Mouse (Mus musculus): ENCODE data around the gene Klhl12. TPM values are rescaled to one million over a fixed set of nuclear protein-coding genes. Genes with fewer than 3 reads are reported as not detected.
"Not testable (repeated sequence)": the region's sequence is repeated elsewhere in the genome, so short reads cannot be mapped to it uniquely, and the experiment has no call there.

Klhl12 gene
- polyA plus RNA-seq, 1 experiment from 2014 or later: 44.5 TPM

DNA sequence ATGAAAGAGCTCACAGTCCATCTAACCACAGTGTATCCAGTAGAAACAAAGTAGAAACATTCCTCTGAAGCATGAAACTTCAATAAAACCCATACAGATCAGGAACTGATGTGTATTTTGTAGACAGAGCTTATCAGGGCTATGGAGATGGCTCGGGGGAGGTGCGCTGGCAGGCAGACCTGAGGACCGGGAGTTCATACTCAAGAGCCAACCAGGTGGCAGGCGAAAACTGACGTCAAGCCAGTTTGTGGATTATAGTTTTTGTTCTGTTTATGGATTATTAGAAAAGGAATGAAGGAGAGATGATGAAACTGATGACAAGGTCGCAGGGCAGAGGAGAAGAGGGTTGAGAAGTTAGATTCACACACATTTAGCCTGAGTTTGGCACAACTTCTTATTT is 14.9 kb upstream of the Klhl12 start:
- H3K4me3 ChIP-seq (ENCODE audit: low read depth, low read length): no peak overlapping the region
- no peaks in the 10 kb centered on the region for H3K27me3 ChIP-seq (replicated peaks; ENCODE audit: control insufficient read depth, insufficient read depth, low read length)
- H3K4me1 ChIP-seq (replicated peaks; ENCODE audit: control insufficient read depth, insufficient read depth, low read length): no peaks in the 10 kb centered on the region
- DNase-seq (ENCODE audit: low spot score) (no peak), ATAC-seq (replicated peaks; ENCODE audit: low FRiP score) (no peak)
- no peak overlapping the region for H3K27ac ChIP-seq (ENCODE audit: low read depth, low read length)
- no peaks in the 10 kb centered on the region for H3K36me3 ChIP-seq (ENCODE audit: control insufficient read depth, insufficient read depth, low read length)
- H3K4me2 ChIP-seq: no peak overlapping the region
- H3K9ac ChIP-seq (ENCODE audit: low read depth, low read length): no peak overlapping the region
- no peaks in the 10 kb centered on the region for H3K9me3 ChIP-seq (ENCODE audit: control insufficient read depth, low read length)
- WGBS: 79% methylated on average over 6 of the region's 6 CpGs

DNA sequence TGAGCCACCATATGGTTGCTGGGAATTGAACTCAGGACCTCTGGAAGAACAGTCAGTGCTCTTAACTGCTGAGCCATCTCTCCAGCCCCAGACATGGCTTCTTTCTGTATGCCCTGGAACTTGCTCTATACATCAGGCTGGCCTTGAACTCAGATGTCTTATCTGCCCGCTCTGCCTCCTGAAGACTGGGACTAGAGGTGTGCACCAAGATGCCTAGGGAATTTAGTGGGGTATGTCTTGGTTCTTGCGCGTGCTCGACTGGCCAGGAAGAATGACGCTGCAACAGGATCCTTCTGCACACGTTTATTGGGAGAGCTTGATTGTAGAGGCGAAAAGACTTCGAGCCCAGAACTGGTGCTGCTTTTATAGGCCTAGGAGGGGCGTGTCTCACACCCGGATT is 13.6 kb upstream of the Klhl12 start:
- WGBS: 94% methylated on average over 6 of the region's 10 CpGs
- not testable (repeated sequence) for H3K27me3 ChIP-seq (replicated peaks; ENCODE audit: control insufficient read depth, insufficient read depth, low read length); H3K4me2 ChIP-seq; H3K36me3 ChIP-seq (ENCODE audit: control insufficient read depth, insufficient read depth, low read length); ATAC-seq (replicated peaks; ENCODE audit: low FRiP score); H3K4me3 ChIP-seq (ENCODE audit: low read depth, low read length); DNase-seq (ENCODE audit: low spot score); H3K4me1 ChIP-seq (replicated peaks; ENCODE audit: control insufficient read depth, insufficient read depth, low read length); H3K9ac ChIP-seq (ENCODE audit: low read depth, low read length); H3K9me3 ChIP-seq (ENCODE audit: control insufficient read depth, low read length); H3K27ac ChIP-seq (ENCODE audit: low read depth, low read length)

DNA sequence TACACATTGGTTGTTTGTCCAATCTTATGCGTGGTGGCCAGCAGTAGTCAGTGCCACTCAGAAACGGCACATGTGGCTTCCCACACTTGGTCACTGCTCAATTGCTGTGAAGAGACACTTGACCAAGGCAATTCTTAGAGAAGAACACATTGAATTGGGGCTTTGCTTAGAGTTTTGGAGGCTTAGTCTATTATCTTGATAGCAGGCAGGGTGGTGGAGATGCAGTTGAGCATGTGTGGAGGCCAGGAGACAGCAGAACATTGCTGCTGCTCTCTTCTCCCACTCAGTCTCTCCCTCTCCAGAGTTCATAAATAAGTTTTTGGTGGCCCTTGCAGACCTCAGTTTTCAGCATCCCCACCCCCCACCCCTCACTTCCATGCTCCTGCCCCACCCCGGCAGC is 12.9 kb upstream of the Klhl12 start:
- Histone ChIP-seq H3K36me3 (ENCODE audit: control insufficient read depth, insufficient read depth, low read length) (no peaks in the 10 kb centered on the region), H3K27me3 (replicated peaks; ENCODE audit: control insufficient read depth, insufficient read depth, low read length) (no peaks in the 10 kb centered on the region), H3K9ac (ENCODE audit: low read depth, low read length) (no peak overlapping the region), H3K9me3 (ENCODE audit: control insufficient read depth, low read length) (no peaks in the 10 kb centered on the region), H3K4me3 (ENCODE audit: low read depth, low read length) (no peak overlapping the region), H3K4me2 (no peak overlapping the region), H3K27ac (ENCODE audit: low read depth, low read length) (no peak overlapping the region), H3K4me1 (replicated peaks; ENCODE audit: control insufficient read depth, insufficient read depth, low read length) (no peaks in the 10 kb centered on the region)
- no peak for DNase-seq (ENCODE audit: low spot score)
- ATAC-seq (replicated peaks; ENCODE audit: low FRiP score): no peak
- WGBS: 95% methylated on average over 3 of the region's 3 CpGs

DNA sequence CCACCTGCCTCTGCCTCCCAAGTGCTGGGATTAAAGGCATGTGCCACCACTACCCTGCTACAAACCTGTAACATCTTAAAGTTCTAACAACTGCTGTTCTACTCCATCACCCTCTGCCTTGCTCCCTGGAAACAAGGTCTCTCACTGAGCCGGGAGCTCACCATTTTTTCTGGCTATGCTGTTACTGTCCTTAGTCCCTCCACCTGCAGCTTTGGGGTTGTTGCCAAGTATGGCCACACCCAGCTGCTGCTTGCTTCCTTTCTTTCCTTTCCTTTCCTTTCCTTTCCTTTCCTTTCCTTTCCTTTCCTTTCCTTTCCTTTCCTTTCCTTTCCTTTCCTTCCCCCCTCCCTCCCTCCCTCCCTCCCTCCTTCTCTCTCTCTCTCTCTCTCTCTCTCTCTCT is 12.0 kb upstream of the Klhl12 start:
- H3K4me3 ChIP-seq (ENCODE audit: low read depth, low read length); H3K36me3 ChIP-seq (ENCODE audit: control insufficient read depth, insufficient read depth, low read length); H3K9me3 ChIP-seq (ENCODE audit: control insufficient read depth, low read length); H3K4me1 ChIP-seq (replicated peaks; ENCODE audit: control insufficient read depth, insufficient read depth, low read length); H3K27me3 ChIP-seq (replicated peaks; ENCODE audit: control insufficient read depth, insufficient read depth, low read length); DNase-seq (ENCODE audit: low spot score); H3K27ac ChIP-seq (ENCODE audit: low read depth, low read length); H3K9ac ChIP-seq (ENCODE audit: low read depth, low read length); ATAC-seq (replicated peaks; ENCODE audit: low FRiP score); H3K4me2 ChIP-seq: not testable (repeated sequence)
- WGBS: 82% methylated on average over 1 of the region's 1 CpGs

DNA sequence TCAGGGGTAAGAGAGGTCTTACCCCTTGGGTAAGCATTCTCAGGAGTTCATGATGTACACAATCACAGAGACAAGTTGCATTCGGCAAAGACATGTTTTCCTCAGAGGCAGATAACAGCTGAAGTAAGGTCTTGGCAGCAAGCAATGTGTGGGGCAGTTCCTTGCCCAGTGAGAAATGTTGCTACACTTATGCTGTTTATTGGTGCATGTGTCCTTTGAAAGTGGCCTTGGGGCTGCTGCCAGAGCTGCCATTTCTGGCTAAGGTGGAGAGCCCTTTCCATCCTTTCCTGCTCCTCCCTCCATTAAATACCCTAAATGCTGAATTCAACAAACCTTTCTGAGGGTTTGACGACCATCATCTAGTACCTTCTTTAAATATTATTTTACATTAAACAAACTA is 9.9 kb upstream of the Klhl12 start:
- Histone ChIP-seq H3K27ac (ENCODE audit: low read depth, low read length) (no peak overlapping the region), H3K27me3 (replicated peaks; ENCODE audit: control insufficient read depth, insufficient read depth, low read length) (no peaks in the 10 kb centered on the region), H3K36me3 (ENCODE audit: control insufficient read depth, insufficient read depth, low read length) (no peaks in the 10 kb centered on the region), H3K4me3 (ENCODE audit: low read depth, low read length) (no peak overlapping the region), H3K4me2 (no peak overlapping the region), H3K9ac (ENCODE audit: low read depth, low read length) (no peak overlapping the region), H3K9me3 (ENCODE audit: control insufficient read depth, low read length) (no peaks in the 10 kb centered on the region), H3K4me1 (replicated peaks; ENCODE audit: control insufficient read depth, insufficient read depth, low read length) (no peaks in the 10 kb centered on the region)
- WGBS: 91% methylated on average over 2 of the region's 2 CpGs
- ATAC-seq (replicated peaks; ENCODE audit: low FRiP score) (no peak), DNase-seq (ENCODE audit: low spot score) (no peak)

DNA sequence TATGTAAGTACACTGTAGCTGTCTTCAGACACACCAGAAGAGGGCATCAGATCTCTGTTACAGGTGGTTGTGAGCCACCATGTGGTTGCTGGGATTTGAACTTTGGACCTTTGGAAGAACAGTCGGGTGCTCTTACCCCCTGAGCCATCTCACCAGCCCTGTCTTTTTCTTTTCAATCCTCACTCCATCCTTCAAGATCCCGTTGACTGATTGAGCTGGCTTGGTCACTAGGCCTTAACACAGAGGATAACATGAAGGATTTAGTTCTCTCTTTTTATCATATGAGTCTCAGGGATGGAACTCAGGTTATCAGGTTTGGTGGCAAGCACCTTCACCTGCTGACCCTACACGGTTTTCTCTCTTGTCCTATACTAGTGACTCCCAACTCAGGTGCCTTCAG is 6.8 kb upstream of the Klhl12 start:
- not testable (repeated sequence) for H3K4me3 ChIP-seq (ENCODE audit: low read depth, low read length); ATAC-seq (replicated peaks; ENCODE audit: low FRiP score); H3K4me2 ChIP-seq; H3K27ac ChIP-seq (ENCODE audit: low read depth, low read length); DNase-seq (ENCODE audit: low spot score); H3K9me3 ChIP-seq (ENCODE audit: control insufficient read depth, low read length); H3K9ac ChIP-seq (ENCODE audit: low read depth, low read length); H3K36me3 ChIP-seq (ENCODE audit: control insufficient read depth, insufficient read depth, low read length); H3K4me1 ChIP-seq (replicated peaks; ENCODE audit: control insufficient read depth, insufficient read depth, low read length); H3K27me3 ChIP-seq (replicated peaks; ENCODE audit: control insufficient read depth, insufficient read depth, low read length)
- WGBS: 72% methylated on average over 3 of the region's 3 CpGs

DNA sequence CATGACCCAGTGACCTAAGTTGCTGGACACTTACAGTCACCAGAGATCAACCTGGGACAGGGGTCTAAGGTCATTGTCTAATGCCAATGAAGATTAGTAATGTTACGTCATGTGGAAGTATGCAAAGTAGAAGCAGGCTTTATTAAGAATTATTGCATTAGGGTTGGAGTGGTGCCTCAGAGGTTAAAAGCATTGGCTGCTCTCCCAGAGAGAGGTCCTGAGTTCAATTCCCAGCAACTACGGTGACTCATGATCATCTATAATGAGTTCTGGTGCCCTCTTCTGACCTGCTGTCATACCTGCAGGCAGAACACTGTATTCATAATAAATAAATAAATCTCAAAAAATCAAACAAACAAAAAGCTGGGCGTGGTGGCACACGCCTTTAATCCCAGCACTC is 5.1 kb upstream of the Klhl12 start:
- H3K4me3 ChIP-seq (ENCODE audit: low read depth, low read length): no peak overlapping the region
- H3K36me3 ChIP-seq (ENCODE audit: control insufficient read depth, insufficient read depth, low read length): no peaks in the 10 kb centered on the region
- 85% methylated on average over 4 of the region's 4 CpGs for WGBS
- no peak overlapping the region for H3K27ac ChIP-seq (ENCODE audit: low read depth, low read length)
- H3K9ac ChIP-seq (ENCODE audit: low read depth, low read length): no peak overlapping the region
- no peaks in the 10 kb centered on the region for H3K4me1 ChIP-seq (replicated peaks; ENCODE audit: control insufficient read depth, insufficient read depth, low read length)
- no peak for ATAC-seq (replicated peaks; ENCODE audit: low FRiP score)
- no peak for DNase-seq (ENCODE audit: low spot score)
- no peak overlapping the region for H3K4me2 ChIP-seq
- no peaks in the 10 kb centered on the region for H3K27me3 ChIP-seq (replicated peaks; ENCODE audit: control insufficient read depth, insufficient read depth, low read length)
- no peaks in the 10 kb centered on the region for H3K9me3 ChIP-seq (ENCODE audit: control insufficient read depth, low read length)

DNA sequence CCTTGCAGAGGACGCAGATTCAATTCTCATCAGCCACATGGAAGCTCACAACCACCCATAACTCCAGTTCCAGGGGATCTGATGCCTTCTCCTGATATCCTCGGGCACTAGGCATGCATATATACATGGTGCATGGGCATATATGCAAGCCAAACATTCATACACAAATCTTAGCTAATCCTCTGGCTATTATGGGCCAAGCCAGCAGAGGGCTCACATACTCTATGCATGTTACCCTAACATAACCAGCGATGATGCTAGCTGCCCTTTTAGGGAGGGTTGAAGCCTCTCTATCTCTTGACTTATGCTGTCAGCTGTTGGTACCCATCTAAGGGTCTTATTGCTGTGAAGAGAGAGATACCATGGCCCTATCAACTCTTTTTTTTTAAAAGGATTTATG is 4.3 kb upstream of the Klhl12 start:
- H3K9ac ChIP-seq (ENCODE audit: low read depth, low read length): no peak overlapping the region
- no peaks in the 10 kb centered on the region for H3K9me3 ChIP-seq (ENCODE audit: control insufficient read depth, low read length)
- ATAC-seq (replicated peaks; ENCODE audit: low FRiP score) (no peak; the same call in 1 of the 2 replicates), DNase-seq (ENCODE audit: low spot score) (no peak)
- H3K4me1 ChIP-seq (replicated peaks; ENCODE audit: control insufficient read depth, insufficient read depth, low read length): 0 out of 2 replicates have a peak, but pooled peaks cover 4% of the 10 kb centered on the region
- no peaks in the 10 kb centered on the region for H3K36me3 ChIP-seq (ENCODE audit: control insufficient read depth, insufficient read depth, low read length)
- no peak overlapping the region for H3K27ac ChIP-seq (ENCODE audit: low read depth, low read length)
- H3K4me3 ChIP-seq (ENCODE audit: low read depth, low read length): no peak overlapping the region
- 42% methylated on average over 3 of the region's 3 CpGs for WGBS
- H3K27me3 ChIP-seq (replicated peaks; ENCODE audit: control insufficient read depth, insufficient read depth, low read length): no peaks in the 10 kb centered on the region
- H3K4me2 ChIP-seq: no peak overlapping the region

DNA sequence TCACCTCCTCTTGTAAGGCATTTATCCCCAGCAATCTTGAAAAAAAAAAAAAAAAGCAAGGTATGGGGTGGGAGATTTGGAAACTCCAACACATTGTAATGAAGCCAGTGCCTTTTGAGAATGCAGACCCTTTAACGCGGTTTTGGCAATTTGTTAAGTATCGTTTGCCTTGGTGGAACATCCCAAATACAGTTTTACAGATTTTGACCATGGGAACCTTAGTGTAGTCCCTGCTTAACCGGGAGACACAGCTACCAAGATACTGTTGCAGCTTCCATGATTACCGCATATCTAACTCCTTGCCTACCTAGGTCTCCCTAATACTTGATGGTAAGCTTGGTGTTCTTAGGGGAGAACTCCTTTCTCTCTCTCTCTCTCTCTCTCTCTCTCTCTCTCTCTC is 729 bp downstream of the Klhl12 start:
- H3K9ac ChIP-seq (ENCODE audit: low read depth, low read length): peak overlapping the region; percentile 93
- H3K27ac ChIP-seq (ENCODE audit: low read depth, low read length): no peak overlapping the region
- H3K4me1 ChIP-seq (replicated peaks; ENCODE audit: control insufficient read depth, insufficient read depth, low read length): peaks cover 14% of the 10 kb centered on the region
- no peak for DNase-seq (ENCODE audit: low spot score)
- H3K4me2 ChIP-seq: peak overlapping the region; percentile 86
- no peaks in the 10 kb centered on the region for H3K27me3 ChIP-seq (replicated peaks; ENCODE audit: control insufficient read depth, insufficient read depth, low read length)
- 23% methylated on average over 5 of the region's 5 CpGs for WGBS
- H3K4me3 ChIP-seq (ENCODE audit: low read depth, low read length): peak overlapping the region; percentile 93
- peaks cover 6% of the 10 kb centered on the region for H3K36me3 ChIP-seq (ENCODE audit: control insufficient read depth, insufficient read depth, low read length)
- ATAC-seq (replicated peaks; ENCODE audit: low FRiP score): no peak
- H3K9me3 ChIP-seq (ENCODE audit: control insufficient read depth, low read length): no peaks in the 10 kb centered on the region
